In genomic region chr4:62524651-62525488, GRCm38 (mm10) we compare ENCODE assay signal across 8 mouse cellular contexts. TPM values are rescaled to one million over a fixed set of nuclear protein-coding genes. Genes with fewer than 3 reads are reported as not detected.
DNase-seq lines count a peak whose midpoint lies in the region; ATAC-seq and TF ChIP-seq lines count a peak whose summit lies in the region.

TSS of gene Pole3 (minus strand) at chr4:62525068.
TSS of gene 4933430I17Rik (plus strand) at chr4:62525369.

- H3K27me3 ChIP-seq in forebrain, embryonic 10.5 days (ENCODE audit: poor library complexity, severe bottlenecking) = no peaks in the 10 kb centered on the region
- no peaks in the 10 kb centered on the region for H3K27me3 ChIP-seq in heart, embryonic 15.5 days
- H3K27me3 ChIP-seq in liver, embryonic 14.5 days (ENCODE audit: control insufficient read depth, insufficient read depth, low read length) = no peaks in the 10 kb centered on the region
- H3K27me3 ChIP-seq in neural tube, embryonic 11.5 days (ENCODE audit: control insufficient read depth, insufficient read depth, low read length) = no peaks in the 10 kb centered on the region
- no peaks in the 10 kb centered on the region for H3K27me3 ChIP-seq in stomach, postnatal 0 days (ENCODE audit: control insufficient read depth, insufficient read depth, low read length)

- peak; percentile 55 for TF ChIP-seq EP300 in liver, embryonic 14.5 days (IDR thresholded peaks at IDR 0.05; ENCODE audit: low read depth)
- TF ChIP-seq EP300 in stomach, postnatal 0 days (optimal IDR thresholded peaks at IDR 0.05) = peak; percentile 92

- peak within 1 kb of the TSS; percentile 82 for H3K9ac ChIP-seq in heart, embryonic 15.5 days
- H3K9ac ChIP-seq in liver, embryonic 14.5 days (replicated peaks) = peak within 1 kb of the TSS; percentile 95
- H3K9ac ChIP-seq in neural tube, embryonic 11.5 days (ENCODE audit: low read length) = peak within 1 kb of the TSS; percentile 88
- H3K9ac ChIP-seq in stomach, postnatal 0 days (ENCODE audit: low read length) = peak within 1 kb of the TSS; percentile 93

- peak within 1 kb of the TSS; percentile 98 for H3K27ac ChIP-seq in forebrain, embryonic 10.5 days
- H3K27ac ChIP-seq in heart, embryonic 15.5 days = peak within 1 kb of the TSS; percentile 94
- peak within 1 kb of the TSS; percentile 73 for H3K27ac ChIP-seq in liver, embryonic 14.5 days
- H3K27ac ChIP-seq in neural tube, embryonic 11.5 days (ENCODE audit: low read depth, low read length) = peak within 1 kb of the TSS; percentile 77
- H3K27ac ChIP-seq in stomach, postnatal 0 days (replicated peaks) = peak within 1 kb of the TSS; percentile 93

- peak within 1 kb of the TSS; percentile 85 for H3K4me2 ChIP-seq in heart, embryonic 15.5 days
- H3K4me2 ChIP-seq in liver, embryonic 14.5 days (ENCODE audit: low read depth) = peak within 1 kb of the TSS; percentile 90
- H3K4me2 ChIP-seq in neural tube, embryonic 11.5 days (ENCODE audit: low read depth) = peak within 1 kb of the TSS; percentile 91
- H3K4me2 ChIP-seq in stomach, postnatal 0 days (replicated peaks; ENCODE audit: low read depth) = peak within 1 kb of the TSS; percentile 84

- no peaks in the 10 kb centered on the region for H3K9me3 ChIP-seq in forebrain, embryonic 10.5 days
- H3K9me3 ChIP-seq in heart, embryonic 15.5 days (replicated peaks) = no peaks in the 10 kb centered on the region
- no peaks in the 10 kb centered on the region for H3K9me3 ChIP-seq in liver, embryonic 14.5 days (ENCODE audit: control insufficient read depth, low read length)
- H3K9me3 ChIP-seq in neural tube, embryonic 11.5 days (ENCODE audit: control insufficient read depth, low read length) = no peaks in the 10 kb centered on the region
- H3K9me3 ChIP-seq in stomach, postnatal 0 days (ENCODE audit: control insufficient read depth, low read length) = no peaks in the 10 kb centered on the region

- no peak for TF ChIP-seq CTCF in liver, embryonic 14.5 days (IDR thresholded peaks at IDR 0.05; ENCODE audit: low read depth)
- TF ChIP-seq CTCF in stomach, postnatal 0 days (IDR thresholded peaks at IDR 0.05; ENCODE audit: low read depth) = no peak

- H3K4me3 ChIP-seq in forebrain, embryonic 10.5 days = peak within 1 kb of the TSS; percentile 90
- peak within 1 kb of the TSS; percentile 83 for H3K4me3 ChIP-seq in heart, embryonic 15.5 days
- H3K4me3 ChIP-seq in liver, embryonic 14.5 days (ENCODE audit: insufficient read depth in 1 of 2, low read depth in 2 of 2, low read length in 2 of 2) = peak within 1 kb of the TSS; percentile 94 to 98
- peak within 1 kb of the TSS; percentile 81 for H3K4me3 ChIP-seq in neural tube, embryonic 11.5 days (ENCODE audit: low read depth, low read length)
- peak within 1 kb of the TSS; percentile 72 for H3K4me3 ChIP-seq in stomach, postnatal 0 days (ENCODE audit: low read depth, low read length)

- H3K36me3 ChIP-seq in forebrain, embryonic 10.5 days (replicated peaks) = peaks cover 24% of the 10 kb centered on the region
- H3K36me3 ChIP-seq in heart, embryonic 15.5 days = peaks cover 9% of the 10 kb centered on the region; the same call in 1 of the 2 replicates
- H3K36me3 ChIP-seq in liver, embryonic 14.5 days (replicated peaks; ENCODE audit: control insufficient read depth, insufficient read depth, low read depth) = peaks cover 8% of the 10 kb centered on the region
- H3K36me3 ChIP-seq in neural tube, embryonic 11.5 days (ENCODE audit: control insufficient read depth, insufficient read depth, low read length) = 0 out of 2 replicates have a peak, but pooled peaks cover 2% of the 10 kb centered on the region
- H3K36me3 ChIP-seq in stomach, postnatal 0 days (ENCODE audit: control insufficient read depth, insufficient read depth, low read length) = peaks cover 3% of the 10 kb centered on the region; the same call in 1 of the 2 replicates

- under 1% methylated on average over 59 of the region's 59 CpGs for WGBS in forebrain, embryonic 10.5 days
- under 1% methylated on average over 59 of the region's 59 CpGs for WGBS in heart, embryonic 15.5 days
- WGBS in liver, embryonic 14.5 days (ENCODE audit: insufficient replicate concordance) = under 1% methylated on average over 59 of the region's 59 CpGs
- under 1% methylated on average over 59 of the region's 59 CpGs for WGBS in neural tube, embryonic 11.5 days
- WGBS in stomach, postnatal 0 days = under 1% methylated on average over 53 of the region's 59 CpGs

- peak; percentile 98 for DNase-seq in c-Kit-negative CD71-positive TER-119-positive erythroid progenitor cells, embryonic 14.5 days (ENCODE audit: low read depth, low spot score)
- DNase-seq in forebrain, embryonic 10.5 days (ENCODE audit: extremely low spot score, low spot score) = peak; percentile 97
- peak; percentile 97 for DNase-seq in kidney, postnatal 25 days
- DNase-seq in liver, embryonic 14.5 days (ENCODE audit: low read depth in 3 of 3, low spot score in 3 of 3) = peak; percentile 95 to 97 (median 95)
- DNase-seq in neural tube, embryonic 11.5 days (ENCODE audit: low spot score) = peak; percentile 98
- DNase-seq in stomach, postnatal 0 days (ENCODE audit: low spot score) = peak; percentile 97

- peak; percentile 95 for ATAC-seq in CD4-positive, CD25-positive, alpha-beta regulatory T cell, adult 4 months
- ATAC-seq in heart, embryonic 15.5 days (replicated peaks; ENCODE audit: insufficient number of reproducible peaks, insufficient read depth, low FRiP score, low read depth) = peak; percentile 98
- ATAC-seq in liver, embryonic 14.5 days (ENCODE audit: insufficient read depth) = peak; percentile 97
- peak; percentile 99 for ATAC-seq in neural tube, embryonic 11.5 days (ENCODE audit: insufficient read depth, low FRiP score, low TSS enrichment)
- ATAC-seq in stomach, postnatal 0 days (ENCODE audit: low FRiP score, low TSS enrichment) = peak; percentile 97

- H3K4me1 ChIP-seq in forebrain, embryonic 10.5 days = peaks cover 24% of the 10 kb centered on the region
- H3K4me1 ChIP-seq in heart, embryonic 15.5 days (replicated peaks) = peaks cover 12% of the 10 kb centered on the region
- peaks cover 5 to 13% of the 10 kb centered on the region in 2 experiments for H3K4me1 ChIP-seq in liver, embryonic 14.5 days (replicated peaks; ENCODE audit: control insufficient read depth in 2 of 2, insufficient read depth in 2 of 2, low read length in 1 of 2)
- peaks cover 2% of the 10 kb centered on the region; the same call in 1 of the 2 replicates for H3K4me1 ChIP-seq in neural tube, embryonic 11.5 days (ENCODE audit: control insufficient read depth, insufficient read depth, low read length)
- H3K4me1 ChIP-seq in stomach, postnatal 0 days (replicated peaks; ENCODE audit: control insufficient read depth, insufficient read depth) = peaks cover 2% of the 10 kb centered on the region; the same call in 1 of the 2 replicates

RNA-seq across cellular contexts. Expression of gene Pole3, which starts in this region (rescaled TPM):
- polyA plus RNA-seq in CD4-positive, CD25-positive, alpha-beta regulatory T cell, adult 4 months (2017; shearing (Covaris generic)) = 10 to 100 TPM; 27.5 to 27.7 TPM
- 145 and 147 TPM in 2 replicates for polyA plus RNA-seq in forebrain, embryonic 10.5 days (2016; fragmentation: Nextera tagmentation; extraction: Ambion mirVana)
- polyA plus RNA-seq in heart, embryonic 15.5 days (2015; fragmentation: Nextera tagmentation; extraction: Ambion mirVana) = 43.1 and 53.9 TPM in 2 replicates
- polyA plus RNA-seq in liver, embryonic 14.5 days (2012; rRNA removed) = 24.3 and 37.4 TPM in 2 replicates
- polyA plus RNA-seq in liver, embryonic 14.5 days (2014; fragmentation: Nextera tagmentation; extraction: Ambion mirVana) = 54.7 and 59.8 TPM in 2 replicates
- polyA plus RNA-seq in neural tube, embryonic 11.5 days (2014; fragmentation: Nextera tagmentation; extraction: Ambion mirVana) = 108 and 109 TPM in 2 replicates
- polyA plus RNA-seq in stomach, postnatal 0 days (2015; fragmentation: Nextera tagmentation; extraction: Ambion mirVana) = 52.4 and 55.5 TPM in 2 replicates

RNA-seq across cellular contexts. Expression of gene 4933430I17Rik, which starts in this region (rescaled TPM):
- polyA plus RNA-seq in CD4-positive, CD25-positive, alpha-beta regulatory T cell, adult 4 months (2017; shearing (Covaris generic)) = not detected
- polyA plus RNA-seq in forebrain, embryonic 10.5 days (2016; fragmentation: Nextera tagmentation; extraction: Ambion mirVana) = 1.3 and 1.5 TPM in 2 replicates
- polyA plus RNA-seq in heart, embryonic 15.5 days (2015; fragmentation: Nextera tagmentation; extraction: Ambion mirVana) = 0.20 and 0.37 TPM in 2 replicates
- 0.10 and 0.12 TPM in 2 replicates for polyA plus RNA-seq in liver, embryonic 14.5 days (2012; rRNA removed)
- 0.08 and 0.20 TPM in 2 replicates for polyA plus RNA-seq in liver, embryonic 14.5 days (2014; fragmentation: Nextera tagmentation; extraction: Ambion mirVana)
- 0.92 and 1.0 TPM in 2 replicates for polyA plus RNA-seq in neural tube, embryonic 11.5 days (2014; fragmentation: Nextera tagmentation; extraction: Ambion mirVana)
- polyA plus RNA-seq in stomach, postnatal 0 days (2015; fragmentation: Nextera tagmentation; extraction: Ambion mirVana) = 0.18 and 0.35 TPM in 2 replicates

Comparison
In these comparisons a context has a peak if more than half of its experiments do, and no peak if none do; other contexts are left out.
1. Peak in every context shown above with its lines: DNase-seq, ATAC-seq, H3K4me3 ChIP-seq and H3K27ac ChIP-seq.